Mouse (Mus musculus) embryo, embryonic 9.5 days (tissue): ENCODE measurements around the gene Zfhx2.

Source experiments
- DNase-seq: peaks from one replicate; pipeline ENCODE4 v3.0.0-alpha.2; 2017; ENCODE audit errors: extremely low spot score

The Zfhx2 gene

DNA sequence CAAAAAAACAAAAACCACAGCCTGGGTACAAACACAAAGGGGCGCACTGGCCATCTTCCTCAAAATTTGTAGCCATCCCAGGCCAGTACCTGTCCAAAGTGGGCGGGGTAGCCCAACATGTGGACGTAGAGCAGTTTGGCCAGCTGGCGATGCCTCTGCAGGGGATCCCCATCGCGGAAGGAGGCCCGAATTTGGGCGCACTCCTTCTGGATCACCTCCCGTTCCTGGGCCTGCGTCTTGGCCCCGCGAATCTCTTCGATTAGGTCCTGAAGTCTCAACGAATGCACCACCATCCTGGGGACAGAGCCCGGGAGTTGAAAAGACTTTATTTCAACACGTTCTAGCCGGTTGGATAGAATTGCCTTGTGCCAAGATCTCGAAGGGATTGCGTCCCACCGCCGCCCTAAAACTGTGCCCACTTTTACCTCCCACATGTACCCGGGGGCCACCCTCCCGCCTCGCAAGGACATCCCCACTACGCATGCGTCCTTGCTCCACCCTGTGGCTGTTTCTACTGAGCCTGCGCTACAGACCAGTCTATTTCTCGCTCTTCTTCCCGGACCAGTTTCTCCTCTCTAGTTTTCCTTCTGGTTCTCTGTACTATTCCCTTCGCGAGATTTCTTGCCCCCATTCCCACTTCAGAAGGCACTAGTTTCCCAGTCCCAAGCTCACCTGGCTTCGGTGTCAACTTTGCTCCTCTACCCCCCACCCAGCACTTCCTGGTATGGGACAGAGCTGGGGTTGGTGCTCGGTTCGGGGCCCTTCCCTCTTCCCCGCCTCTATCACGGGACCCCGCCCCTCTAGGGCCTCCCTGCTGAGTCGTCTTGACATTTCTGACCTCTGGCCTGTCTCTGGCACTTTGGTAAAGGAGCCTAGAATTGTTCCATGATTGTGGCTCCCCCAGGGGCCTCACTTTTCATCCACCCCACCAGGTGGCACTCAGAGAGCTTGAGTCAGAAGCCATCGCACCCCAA is 14.0 kb upstream of the Zfhx2 start, which contains the start of gene Ap1g2:
Gene Ap1g2 (minus strand): TSS at position 758 of the 974 bp plus-strand sequence.
- peak; percentile 85 for DNase-seq

DNA sequence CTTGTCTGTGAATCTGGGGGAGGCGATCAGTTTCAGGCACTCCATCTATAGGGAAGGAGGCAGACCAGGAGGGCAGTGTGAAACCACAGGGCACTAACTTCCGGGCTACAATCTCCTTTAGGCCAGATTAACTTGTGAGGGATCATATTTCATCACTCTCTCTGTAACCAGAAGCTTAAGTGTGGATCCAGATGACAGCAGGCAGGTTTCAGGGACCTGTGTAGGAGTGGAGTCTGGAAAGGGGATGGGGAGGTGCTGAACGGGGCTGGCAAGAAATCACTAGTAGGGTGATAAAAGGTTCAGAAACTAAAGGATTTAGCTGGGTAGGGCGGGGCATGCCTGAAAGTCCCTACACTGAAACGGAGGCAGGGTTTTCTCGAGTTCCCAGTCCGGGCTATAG is 13.3 kb upstream of the Zfhx2 start:
- no peak for DNase-seq

DNA sequence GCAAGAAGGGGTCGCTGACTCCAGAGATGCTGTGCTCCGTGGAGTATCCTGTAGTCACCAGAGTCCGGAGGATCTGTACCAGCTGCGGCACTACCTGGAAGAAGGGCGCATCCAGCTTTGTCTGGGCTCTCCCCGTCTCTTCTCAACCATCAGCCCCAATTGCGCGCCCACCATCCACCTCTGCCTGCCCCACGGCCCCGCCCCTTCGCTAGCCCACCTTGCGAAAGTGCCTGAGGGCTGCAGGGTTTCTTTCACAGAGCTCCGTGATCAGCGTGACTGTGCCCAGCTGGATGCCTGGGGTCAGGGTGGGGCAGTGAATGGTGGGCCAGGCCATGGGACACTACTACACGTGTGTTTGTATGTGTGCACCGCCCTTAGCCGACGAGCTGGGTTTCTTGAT is 12.2 kb upstream of the Zfhx2 start:
- no peak for DNase-seq

DNA sequence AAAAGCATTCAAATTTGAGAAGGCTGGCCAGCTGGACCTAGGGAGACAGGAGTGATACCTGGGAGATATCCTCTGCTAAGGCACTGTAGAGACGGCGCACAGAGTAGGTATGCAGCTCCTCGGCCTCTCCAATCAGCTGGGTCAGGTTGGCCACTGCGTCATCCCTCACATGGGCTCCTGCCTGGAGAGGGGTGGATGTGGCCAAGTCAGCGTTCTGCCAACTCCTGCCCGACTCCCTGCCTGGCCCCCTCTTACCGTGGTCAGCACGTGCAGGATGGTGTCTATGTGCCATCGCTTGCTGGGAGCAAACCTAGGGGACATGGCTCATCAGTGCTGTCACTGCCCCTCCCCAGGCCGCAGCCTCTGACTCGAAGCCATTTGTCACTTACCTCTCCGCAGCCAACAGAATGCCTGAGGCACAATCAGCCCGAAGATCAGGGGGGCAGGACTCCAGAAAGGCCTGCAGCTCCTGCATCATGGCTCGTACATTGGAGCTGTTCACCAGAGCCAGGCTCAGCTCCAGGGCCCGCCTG is 10.2 kb upstream of the Zfhx2 start:
- DNase-seq = no peak

DNA sequence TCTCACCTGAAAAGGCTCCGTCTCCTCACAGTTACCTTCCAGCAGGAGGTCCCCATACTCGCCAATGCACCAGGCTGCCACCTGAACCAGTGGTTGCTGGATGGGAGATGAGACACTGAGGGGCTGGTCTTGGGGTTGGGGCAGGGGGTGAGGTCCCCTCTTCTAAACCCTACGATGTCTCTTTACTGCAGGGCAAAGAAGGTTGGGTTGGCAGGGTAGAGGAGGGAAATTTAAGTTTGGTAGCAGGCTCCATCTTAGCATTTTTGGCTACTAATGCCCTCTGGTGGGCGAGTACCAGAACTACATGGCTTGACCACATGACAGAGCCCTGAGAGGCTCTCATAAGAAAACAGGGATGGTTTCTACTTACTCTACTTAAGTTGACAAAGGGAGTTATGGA is 9.5 kb upstream of the Zfhx2 start:
- DNase-seq = no peak

DNA sequence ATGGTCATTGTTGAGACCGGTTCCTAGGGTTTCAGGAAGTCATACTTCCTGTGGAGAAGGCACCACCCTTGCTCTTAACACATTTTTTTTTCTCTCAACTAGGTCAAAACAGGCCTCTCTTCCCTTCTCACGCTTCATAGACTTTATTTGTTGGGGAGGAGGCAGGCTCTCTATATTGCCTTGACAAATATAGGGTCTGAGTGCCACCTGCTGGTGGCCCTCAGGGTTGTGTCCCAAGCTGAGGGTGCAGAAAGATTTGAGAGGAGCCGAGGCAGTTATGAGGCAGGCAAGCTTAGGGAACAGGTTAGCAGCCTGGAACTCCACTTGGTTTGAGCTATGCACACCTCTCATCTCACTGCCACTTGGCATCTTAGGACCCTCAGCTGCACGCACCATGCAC is 5.9 kb upstream of the Zfhx2 start:
- no peak for DNase-seq

DNA sequence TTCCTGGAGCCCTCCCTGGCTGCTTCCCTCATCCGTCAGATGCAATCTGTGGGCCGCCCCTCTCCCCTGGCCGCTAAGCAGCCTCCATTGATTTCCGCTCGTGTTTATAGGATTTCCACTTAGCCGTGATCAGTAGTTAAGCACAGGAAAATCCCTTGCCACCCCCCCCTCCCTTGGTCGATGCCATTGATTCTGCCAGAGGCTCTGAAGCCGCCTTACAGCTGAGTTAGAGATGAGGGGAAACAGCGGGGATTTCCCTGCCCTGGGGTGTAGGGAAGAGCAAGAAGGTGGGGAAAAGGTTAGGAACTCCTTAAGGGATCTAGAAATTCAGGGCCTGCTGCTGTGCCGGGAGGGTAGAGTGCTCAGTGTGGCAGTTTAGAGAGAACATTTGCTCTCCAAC is 5.5 kb upstream of the Zfhx2 start:
- no peak for DNase-seq

DNA sequence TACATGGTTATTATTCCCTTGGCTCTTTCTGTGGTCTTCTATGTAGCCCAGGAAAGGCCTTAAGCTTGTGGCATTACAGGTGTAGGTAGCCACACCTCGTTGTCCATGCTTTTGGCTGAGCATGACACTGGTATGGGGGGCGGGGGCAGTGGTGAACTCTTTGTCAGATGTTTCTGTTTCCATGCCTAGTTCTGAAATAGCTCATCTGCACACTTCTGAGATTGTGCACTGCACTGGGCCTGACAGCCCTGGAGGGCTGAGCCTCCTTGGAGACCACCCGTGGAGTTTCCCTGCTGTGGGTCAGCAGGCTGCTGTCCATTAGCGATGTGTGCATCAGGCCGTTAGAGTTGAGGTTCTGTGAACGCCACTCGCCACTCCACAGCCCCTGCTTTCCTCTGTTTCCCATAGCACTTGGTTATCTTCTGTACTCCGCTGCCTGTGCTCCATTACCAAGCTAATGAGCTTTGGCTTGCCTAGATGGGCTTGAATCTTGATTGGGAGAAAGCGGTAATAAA is 4.5 kb upstream of the Zfhx2 start:
- DNase-seq = no peak

DNA sequence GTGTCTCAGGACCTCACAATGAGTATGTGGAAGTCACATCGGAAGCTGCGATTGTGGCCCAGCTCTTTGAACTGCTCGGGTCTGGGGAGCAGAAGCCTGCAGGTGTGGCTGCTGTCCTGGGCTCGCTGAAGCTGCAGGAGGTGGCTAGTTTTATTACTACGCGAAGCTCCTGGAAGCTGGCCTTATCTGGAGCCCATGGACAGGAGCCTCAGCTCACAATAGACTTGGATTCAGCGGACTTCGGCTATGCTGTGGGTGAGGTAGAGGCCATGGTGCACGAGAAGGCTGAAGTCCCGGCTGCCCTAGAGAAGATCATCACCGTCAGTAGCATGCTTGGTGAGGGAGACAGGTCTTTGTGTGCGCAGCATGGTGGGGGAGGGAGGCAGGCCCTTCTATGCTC is 3.5 kb upstream of the Zfhx2 start:
- DNase-seq = no peak

DNA sequence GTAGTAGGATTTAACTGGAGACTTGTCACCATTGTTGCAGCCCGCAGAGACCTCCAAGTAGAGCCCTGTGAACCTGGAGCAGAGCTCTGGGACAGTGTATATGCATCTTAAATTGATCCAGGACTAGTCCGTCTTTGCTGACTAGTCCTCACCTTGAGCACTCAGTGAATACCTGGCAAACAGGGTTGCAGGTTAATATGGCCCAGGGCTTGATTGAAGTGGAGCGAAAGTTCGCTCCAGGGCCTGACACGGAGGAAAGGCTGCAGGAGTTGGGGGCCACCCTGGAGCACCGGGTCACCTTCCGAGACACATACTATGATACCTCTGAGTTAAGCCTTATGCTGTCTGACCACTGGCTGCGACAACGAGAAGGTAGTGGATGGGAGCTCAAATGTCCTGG is 3.1 kb upstream of the Zfhx2 start:
- no peak for DNase-seq

DNA sequence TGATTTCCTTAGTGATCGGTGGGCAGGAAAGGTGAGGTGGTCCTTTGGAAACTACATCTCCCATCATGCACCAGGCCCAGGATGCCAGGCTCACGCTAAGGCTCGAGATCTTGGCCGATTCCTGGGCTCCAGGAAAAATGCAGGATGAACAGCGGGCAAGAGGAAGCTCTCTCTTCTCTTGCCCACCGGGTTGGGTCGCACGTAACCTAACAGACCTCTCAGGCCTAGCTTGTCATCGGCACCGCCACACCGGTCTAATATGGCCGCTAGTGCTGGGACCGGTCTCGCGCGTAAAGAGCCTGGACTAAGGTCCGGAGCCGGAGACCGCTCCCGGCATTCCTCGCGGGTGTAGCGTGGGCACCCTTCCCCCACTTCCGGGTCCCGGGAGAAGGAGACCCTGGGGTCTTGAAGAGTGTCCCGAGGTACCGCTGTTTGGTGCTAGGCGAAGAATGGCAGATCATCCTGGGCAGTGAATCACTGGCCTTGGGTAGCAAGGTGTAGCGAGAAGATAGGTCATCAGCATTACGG is 2.6 kb upstream of the Zfhx2 start, which contains the start of gene Thtpa:
Gene Thtpa (plus strand): TSS at position 81 of the 528 bp plus-strand sequence.
- DNase-seq = peak; percentile 88

DNA sequence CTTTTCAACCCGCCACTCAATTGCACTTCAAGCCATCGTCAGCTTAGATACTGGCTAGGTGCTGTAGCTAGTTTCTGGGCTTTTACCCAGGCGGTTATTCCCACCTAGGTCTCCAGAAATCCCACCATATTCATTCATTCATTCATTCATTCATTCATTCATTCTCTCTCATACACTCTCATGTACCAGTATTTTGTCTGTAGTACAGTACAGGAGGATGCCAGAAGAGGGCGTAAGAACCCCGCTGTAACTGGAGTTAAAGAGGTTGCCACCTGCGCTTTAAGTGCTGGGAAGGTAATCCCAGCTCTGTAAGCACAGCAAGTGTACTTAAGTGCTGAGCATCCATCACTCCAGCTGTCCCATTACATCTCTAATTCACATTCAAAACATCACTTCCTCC is 1.8 kb upstream of the Zfhx2 start:
- DNase-seq = no peak

DNA sequence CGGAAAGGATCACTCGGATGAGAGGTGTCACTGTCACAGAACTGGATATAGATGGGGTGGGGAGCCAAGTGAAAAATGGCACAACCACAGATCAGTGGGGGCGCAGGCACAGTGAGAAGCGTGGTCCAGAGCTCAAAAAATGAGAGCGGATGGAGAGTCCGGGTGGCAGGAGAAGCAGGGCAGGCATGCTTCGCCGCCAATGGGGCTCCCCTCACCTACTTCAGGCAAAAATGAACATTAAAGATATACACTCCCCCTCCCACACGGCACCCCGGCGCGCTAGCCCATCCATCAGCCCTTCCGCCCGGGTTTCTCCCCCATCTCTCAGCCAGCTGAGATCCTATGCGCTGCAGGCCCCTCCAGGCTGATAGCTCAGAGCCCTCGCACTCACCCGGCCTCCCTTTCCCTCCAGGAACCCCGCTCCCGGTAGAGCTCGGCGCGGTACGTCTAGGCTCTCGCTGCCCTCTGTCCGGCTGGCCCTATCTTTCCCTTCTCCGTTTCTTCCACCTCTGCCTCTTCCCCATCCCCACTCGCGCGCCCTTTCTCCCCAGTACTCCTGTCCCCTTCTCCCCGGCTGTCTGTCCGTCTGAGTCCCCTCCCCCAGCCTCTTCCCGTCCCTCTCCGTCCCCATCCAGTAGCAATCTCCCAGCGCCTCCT is 787 bp downstream of the Zfhx2 start:
- peak; percentile 67 for DNase-seq

DNA sequence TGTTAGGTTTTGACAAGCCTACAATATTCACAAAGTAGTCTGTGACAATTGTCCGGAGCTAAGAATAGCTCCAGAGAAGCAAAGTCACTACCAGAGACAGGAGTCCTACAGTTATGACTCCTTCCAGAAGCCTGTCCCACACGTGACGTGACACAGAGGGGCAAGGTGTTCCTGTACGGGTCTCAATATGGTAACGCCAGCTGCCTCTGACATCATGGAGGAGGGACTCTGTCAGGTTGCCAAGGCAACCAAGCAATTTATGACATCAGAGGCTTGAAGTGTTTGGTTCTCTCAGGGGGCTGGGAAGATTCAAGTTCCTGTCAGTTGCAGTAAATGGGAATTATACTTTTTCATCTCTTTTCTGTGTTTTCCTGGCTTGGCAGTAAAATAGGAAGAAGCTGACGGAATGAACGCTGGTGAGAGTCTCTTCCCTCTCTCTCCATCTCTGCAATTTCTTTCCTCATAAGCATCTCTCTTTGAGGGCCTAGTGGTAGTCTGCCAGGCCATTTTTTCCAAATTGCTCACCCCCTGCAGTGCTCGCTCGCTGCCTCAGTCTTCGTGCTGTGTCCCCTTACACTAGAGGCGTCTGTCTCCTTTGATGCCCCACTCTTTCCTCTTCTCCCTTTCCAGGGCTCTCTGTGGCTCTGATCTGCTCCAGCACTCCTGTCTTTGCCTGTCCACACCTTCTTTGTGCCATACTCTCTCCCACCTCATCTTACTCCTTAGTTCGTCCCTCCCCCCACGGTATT is 2.8 kb downstream of the Zfhx2 start:
- no peak for DNase-seq

DNA sequence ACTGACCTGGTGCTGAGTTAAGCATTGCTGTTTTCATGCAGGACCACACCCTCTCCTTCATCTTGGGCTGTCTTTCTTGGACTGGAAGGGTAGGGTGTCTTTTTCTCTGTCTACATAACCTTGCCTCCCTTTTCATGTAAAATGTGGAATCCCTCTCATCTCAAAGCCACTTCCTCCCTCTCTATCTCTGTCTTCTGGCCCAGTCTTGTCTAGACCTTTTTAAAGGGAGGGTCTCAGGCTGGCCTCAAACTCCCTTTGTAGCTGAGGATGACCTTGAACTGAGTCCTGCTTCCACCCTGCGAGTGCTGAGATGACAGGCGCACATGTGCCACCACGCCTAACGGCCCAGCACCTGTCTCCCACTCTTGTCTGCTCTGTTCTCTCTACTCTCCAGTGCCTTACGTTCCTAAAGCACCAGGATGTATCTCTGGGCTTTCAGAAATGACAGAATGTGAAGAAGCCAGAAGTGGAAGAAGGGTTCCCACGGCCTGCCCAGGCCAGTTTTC is 6.1 kb downstream of the Zfhx2 start:
- no peak for DNase-seq

DNA sequence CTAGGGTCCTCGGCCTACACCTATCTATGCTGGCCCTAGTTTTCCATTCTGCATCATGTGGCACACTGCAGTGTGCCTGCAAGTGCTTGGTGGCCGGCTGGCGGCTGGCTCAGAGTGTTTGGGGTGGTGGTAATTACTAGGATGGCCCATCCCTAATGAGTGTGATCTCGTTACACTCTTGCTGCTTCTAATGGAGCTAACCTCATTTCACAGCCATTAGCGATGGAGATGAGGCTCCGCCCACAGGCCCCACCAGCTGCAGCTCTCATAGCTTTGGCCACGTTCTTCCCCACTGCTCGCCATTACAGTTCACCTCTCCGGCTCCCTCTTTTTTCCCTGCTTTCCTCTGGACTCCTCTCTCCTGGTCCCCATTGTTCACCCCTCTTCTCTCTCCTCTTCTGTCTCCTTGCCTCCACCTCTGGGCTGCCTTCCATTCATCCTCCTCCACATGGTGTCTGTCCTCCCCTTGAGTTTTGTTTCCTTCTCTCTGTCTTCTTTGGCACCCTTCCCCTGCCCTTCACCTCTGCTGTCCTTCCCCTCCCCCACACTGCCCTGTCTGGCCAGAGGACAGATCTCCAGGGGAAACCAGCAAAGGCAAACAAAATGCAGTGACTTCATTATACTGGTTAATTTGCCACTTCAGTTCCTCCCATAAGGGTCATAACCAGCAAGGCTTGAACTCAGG is 6.7 kb downstream of the Zfhx2 start:
- DNase-seq = no peak

DNA sequence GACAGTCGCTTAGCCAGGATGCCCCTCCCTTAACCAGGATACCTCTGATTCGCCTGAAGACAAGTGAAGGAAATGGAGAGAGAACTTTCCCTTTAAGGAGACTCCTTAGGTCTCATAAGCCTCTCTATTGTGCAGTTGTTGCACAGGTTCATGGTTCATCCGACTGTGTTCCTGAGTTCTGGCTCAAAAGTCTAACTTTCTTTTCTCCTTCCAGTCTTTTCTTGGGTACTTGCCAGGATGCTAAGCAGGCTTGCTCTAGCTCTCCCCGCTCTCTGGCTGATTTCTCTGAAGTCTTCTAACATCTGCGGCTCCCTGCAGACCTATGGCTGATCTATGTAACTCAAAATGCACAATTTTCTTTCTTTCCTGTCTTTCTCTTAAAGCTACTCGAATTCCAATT is 8.6 kb downstream of the Zfhx2 start:
- no peak for DNase-seq

DNA sequence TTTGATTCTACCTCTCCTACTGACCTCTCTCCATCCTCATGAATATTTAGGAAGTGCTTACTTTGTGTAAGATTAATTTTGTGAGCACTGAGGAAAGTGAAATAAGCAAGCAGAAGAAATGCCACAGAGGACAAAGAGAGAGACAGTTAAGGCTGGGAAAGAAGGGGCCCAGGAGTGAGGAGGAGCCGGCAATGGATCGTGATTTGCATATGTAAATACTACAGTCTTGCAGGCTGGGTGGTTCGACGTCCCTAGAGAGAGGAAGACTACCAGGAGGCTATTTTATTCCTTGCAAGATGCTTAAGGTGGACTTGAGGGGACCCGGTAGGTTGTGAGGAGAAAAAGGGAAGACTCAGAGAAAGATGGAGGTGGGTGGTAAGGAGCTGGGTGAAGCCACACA is 11.0 kb downstream of the Zfhx2 start:
- no peak for DNase-seq

DNA sequence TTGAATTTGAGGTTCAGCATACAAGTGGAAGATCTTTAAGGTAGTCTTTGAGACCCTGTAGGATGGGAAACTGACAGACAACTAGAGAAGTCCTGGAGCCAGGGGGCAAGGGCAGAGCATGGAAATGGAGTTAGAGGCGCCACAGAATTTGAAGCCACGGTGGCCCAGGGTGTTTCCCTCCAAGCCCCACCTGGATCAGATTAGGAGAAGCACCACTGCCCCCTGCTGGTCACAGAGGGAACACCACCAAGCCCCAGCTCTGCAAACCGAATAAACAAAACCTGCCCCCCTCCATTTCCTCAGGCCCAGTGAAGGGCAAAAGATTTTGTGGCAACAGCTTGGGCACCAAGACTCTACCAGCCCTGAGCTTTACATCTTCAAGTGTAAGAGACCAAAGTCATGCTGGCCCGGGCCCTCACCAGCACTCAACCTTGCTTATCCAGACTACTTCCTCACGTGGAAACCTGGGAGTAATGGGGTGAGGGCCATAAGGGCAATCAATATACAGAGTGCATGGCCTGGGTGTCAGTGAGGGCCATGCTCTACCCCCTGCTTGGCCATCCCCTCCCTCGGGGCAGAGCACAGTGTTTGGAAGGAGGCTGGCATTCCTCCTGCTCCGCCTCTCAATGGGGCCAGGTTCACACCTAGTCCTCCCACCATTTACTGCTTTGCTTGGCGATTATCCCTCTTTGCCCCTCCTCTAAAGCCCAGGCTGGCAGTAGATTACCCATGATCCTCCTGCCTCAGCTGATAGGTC is 12.7 kb downstream of the Zfhx2 start:
- DNase-seq = peak; percentile 87
